Mouse (Mus musculus) forebrain, postnatal 0 days (tissue): ENCODE data around the gene Ppp1r11. TPM values are rescaled to one million over a fixed set of nuclear protein-coding genes. Genes with fewer than 3 reads are reported as not detected.

Experiments used
- ATAC-seq: fragments of 200-750 bp; cut with Nextera tagmentation; 2 replicates; pipeline ENCODE4 v1.8.0; 2017; ENCODE audit warnings: mild to moderate bottlenecking, moderate library complexity
- DNase-seq: peaks from one replicate; pipeline ENCODE4 v3.0.0-alpha.2; 2015
- H3K27ac ChIP-seq: fragments of 300-500 bp; sonication (generic); 2 replicates; pipeline ENCODE4 v1.5.1; 2014; ENCODE audit warnings: low read depth, mild to moderate bottlenecking, antibody characterized with exemption, low read length, moderate library complexity, mixed read lengths
- H3K27me3 ChIP-seq: fragments of 300-500 bp; sonication (generic); 2 replicates; pipeline ENCODE4 v1.6.1; 2014; ENCODE audit warnings: mild to moderate bottlenecking, low read length, mixed read lengths; ENCODE audit not compliant: insufficient read depth
- H3K36me3 ChIP-seq: fragments of 300-500 bp; sonication (generic); 2 replicates; pipeline ENCODE4 v1.6.1; 2014; ENCODE audit warnings: mild to moderate bottlenecking, moderate library complexity; ENCODE audit not compliant: insufficient read depth
- H3K4me1 ChIP-seq: fragments of 300-500 bp; sonication (generic); 2 replicates; pipeline ENCODE4 v1.6.1; 2014; ENCODE audit warnings: antibody characterized with exemption; ENCODE audit not compliant: insufficient read depth
- H3K4me2 ChIP-seq: fragments of 300-500 bp; sonication (generic); 2 replicates; pipeline ENCODE4 v1.6.1; 2014; ENCODE audit warnings: low read depth, mild to moderate bottlenecking, moderate library complexity
- H3K4me3 ChIP-seq: fragments of 300-500 bp; sonication (generic); 2 replicates; pipeline ENCODE4 v1.5.1; 2014; ENCODE audit warnings: low read depth, low read length, mixed read lengths
- H3K9ac ChIP-seq: fragments of 300-500 bp; sonication (generic); 2 replicates; pipeline ENCODE4 v1.6.1; 2014; ENCODE audit warnings: mild to moderate bottlenecking
- H3K9me3 ChIP-seq: fragments of 300-500 bp; sonication (generic); 2 replicates; pipeline ENCODE4 v1.6.1; 2016; ENCODE audit warnings: low read length
- CTCF ChIP-seq: sonication (generic); IDR thresholded peaks from 2 replicates; pipeline ENCODE4 v1.5.1; 2016; ENCODE audit warnings: antibody characterized with exemption, control low read depth, low read depth
- whole genome bisulfite sequencing: fragments of 180-500 bp; shearing (Covaris S2); extraction: QIAGEN DNeasy Blood & Tissue Kit; methylation state at CpG from one replicate; pipeline ENCODE4 v1.1.7; 2014; 5-methylcytosine and 5-hydroxymethylcytosine counted together
- polyA plus RNA-seq: library from polyadenylated mRNA; unstranded; fragments of >200 nt; fragmentation: Nextera tagmentation; extraction: Ambion mirVana; gene quantifications from 2 replicates; pipeline ENCODE4 v1.2.1, GENCODE M21; 2015
- total RNA-seq: library from RNA; depleted of rRNA; stranded (reverse); fragments of >200 nt; gene quantifications from 2 replicates; pipeline ENCODE4 v1.2.3, GENCODE M21; 2014

The Ppp1r11 gene
- total and polyA plus RNA-seq, 2 experiments from 2014 or later = 72.3 to 157 TPM

DNA sequence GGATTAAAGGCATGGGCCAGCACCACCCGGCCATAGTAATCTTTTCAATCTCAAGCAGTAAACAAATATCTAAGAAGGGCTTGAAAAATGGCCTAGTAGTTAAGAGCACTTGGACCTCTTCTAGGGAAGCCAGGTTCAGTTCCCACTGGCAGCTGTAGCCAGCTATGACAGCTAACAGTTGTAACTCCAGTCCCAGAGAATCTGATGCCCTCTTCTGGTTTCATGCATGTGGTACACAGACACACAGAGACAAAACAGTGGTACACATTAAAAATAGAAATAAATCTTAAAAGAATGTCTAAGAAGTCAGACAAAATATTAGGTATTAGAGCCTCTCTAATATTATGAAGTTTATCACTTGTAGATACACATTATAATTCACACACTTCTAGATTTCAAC, 9.6 kb upstream of the Ppp1r11 start:
- no peak overlapping the region for H3K4me2 ChIP-seq
- no peaks in the 10 kb centered on the region for H3K27me3 ChIP-seq
- no peak for TF ChIP-seq CTCF
- H3K36me3 ChIP-seq = no peaks in the 10 kb centered on the region
- no peak for DNase-seq
- H3K9me3 ChIP-seq = no peaks in the 10 kb centered on the region
- peaks cover 10% of the 10 kb centered on the region for H3K4me1 ChIP-seq
- no peak for ATAC-seq
- no peak overlapping the region for H3K9ac ChIP-seq
- WGBS = 84% methylated on average over 1 of the region's 1 CpGs
- no peak overlapping the region for H3K4me3 ChIP-seq
- no peak overlapping the region for H3K27ac ChIP-seq

DNA sequence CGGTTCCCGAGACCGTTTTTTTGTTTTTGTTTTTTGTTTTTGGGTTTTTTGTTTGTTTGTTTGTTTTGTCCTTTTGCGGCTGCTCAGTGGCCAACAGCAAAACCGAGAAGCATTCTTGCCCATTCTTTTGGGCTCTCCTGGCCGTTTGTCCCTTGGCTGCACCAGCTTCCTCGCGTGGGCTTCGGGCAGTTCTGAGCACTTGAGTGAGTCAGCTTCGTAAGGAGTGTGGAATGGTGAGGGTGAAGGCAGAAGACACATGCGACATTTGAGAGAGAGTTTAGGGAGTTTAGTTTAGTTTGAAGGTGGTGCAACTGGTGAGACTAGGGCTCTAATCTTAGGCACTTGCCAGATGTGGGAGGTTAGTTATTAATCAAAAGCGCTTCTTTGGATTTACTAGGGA, 7.3 kb upstream of the Ppp1r11 start:
- H3K4me2 ChIP-seq = peak overlapping the region; percentile 70
- no peaks in the 10 kb centered on the region for H3K9me3 ChIP-seq
- TF ChIP-seq CTCF = no peak
- H3K36me3 ChIP-seq = peaks cover 6% of the 10 kb centered on the region; the same call in 1 of the 2 replicates
- H3K9ac ChIP-seq = peak overlapping the region; percentile 50
- 12% methylated on average over 12 of the region's 12 CpGs for WGBS
- H3K4me1 ChIP-seq = peaks cover 10% of the 10 kb centered on the region
- H3K27me3 ChIP-seq = no peaks in the 10 kb centered on the region
- ATAC-seq (no peak), DNase-seq (no peak)
- H3K4me3 ChIP-seq = peak overlapping the region; percentile 68
- peak overlapping the region; percentile 69; the same call in 1 of the 2 replicates for H3K27ac ChIP-seq

DNA sequence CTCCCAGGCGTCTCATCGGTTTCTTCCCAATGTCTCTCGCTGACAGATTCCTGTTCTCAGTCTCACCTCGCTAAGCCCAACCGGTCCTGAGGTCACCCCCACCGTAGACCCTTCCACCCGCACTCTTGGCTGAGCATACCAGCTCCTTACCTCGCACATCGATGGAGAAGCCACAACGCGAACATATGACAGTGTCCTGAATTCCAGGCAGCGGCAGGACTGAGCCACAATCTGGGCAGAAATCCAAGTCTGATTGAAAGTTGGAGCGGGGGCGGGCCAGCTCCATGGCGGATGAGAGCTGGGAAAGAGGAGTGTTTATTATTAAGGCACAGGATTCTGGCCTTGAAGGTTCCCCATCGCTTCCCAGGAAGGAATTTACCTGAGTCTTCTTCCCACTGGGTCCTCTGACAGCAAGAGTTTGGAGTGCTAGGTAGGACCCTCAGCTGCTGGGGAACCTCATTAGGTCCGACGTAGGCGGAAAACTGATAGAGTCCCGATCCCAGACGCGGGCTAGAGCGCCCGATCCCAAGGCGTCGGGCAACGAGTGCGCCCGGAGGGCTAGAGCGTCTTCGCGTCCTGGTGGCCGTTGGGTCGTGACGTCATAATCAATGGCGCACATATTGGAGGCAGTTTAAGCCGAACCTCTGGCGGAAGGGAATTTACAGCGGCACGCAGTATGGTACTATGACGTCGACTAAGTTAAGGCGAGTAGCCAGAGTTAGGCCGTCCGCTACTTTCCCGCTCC, 6.6 kb upstream of the Ppp1r11 start, which contains the start of the genes Znrd1 and Znrd1as:
Gene Znrd1, minus strand, starts transcription at position 561 of the 745 bp plus-strand sequence.
Gene Znrd1as, plus strand, starts transcription at position 594 of the 745 bp plus-strand sequence.
- Histone ChIP-seq H3K4me1 (peaks cover 10% of the 10 kb centered on the region), H3K27me3 (no peaks in the 10 kb centered on the region), H3K9ac (peak within 1 kb of the TSS; percentile 50), H3K36me3 (peaks cover 6% of the 10 kb centered on the region; the same call in 1 of the 2 replicates), H3K9me3 (no peaks in the 10 kb centered on the region), H3K4me3 (peak within 1 kb of the TSS; percentile 68), H3K4me2 (peak within 1 kb of the TSS; percentile 70), H3K27ac (peak within 1 kb of the TSS; percentile 69)
- ATAC-seq (peak; percentile 99), DNase-seq (peak; percentile 99)
- no peak for TF ChIP-seq CTCF
- WGBS = under 1% methylated on average over 46 of the region's 46 CpGs

DNA sequence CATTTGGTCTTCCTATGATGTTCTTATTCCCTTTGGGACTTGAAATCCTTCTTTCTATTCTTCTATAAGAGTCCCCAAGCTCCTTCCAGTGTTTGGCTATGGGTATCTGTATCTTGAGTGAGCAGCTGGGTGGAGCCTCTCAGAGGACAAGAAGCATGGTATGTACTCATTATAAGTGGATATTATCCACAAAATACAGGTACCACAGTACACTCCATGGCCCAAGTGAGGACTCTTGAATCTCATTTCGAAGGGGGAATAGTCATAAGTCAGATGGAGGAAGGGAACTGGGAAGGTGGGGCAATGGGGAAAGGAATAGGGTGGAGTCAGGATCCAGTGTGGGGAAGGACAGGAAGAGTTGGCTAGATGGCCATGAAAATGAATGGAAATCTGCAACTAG, 1.5 kb upstream of the Ppp1r11 start:
- Histone ChIP-seq H3K4me3 (no peak overlapping the region), H3K9ac (no peak overlapping the region), H3K27me3 (no peaks in the 10 kb centered on the region), H3K4me2 (no peak overlapping the region), H3K9me3 (no peaks in the 10 kb centered on the region), H3K4me1 (peaks cover 12% of the 10 kb centered on the region), H3K27ac (no peak overlapping the region), H3K36me3 (peaks cover 17% of the 10 kb centered on the region)
- TF ChIP-seq CTCF = no peak
- no peak for DNase-seq
- ATAC-seq = no peak
- 92% methylated on average over 1 of the region's 1 CpGs for WGBS

DNA sequence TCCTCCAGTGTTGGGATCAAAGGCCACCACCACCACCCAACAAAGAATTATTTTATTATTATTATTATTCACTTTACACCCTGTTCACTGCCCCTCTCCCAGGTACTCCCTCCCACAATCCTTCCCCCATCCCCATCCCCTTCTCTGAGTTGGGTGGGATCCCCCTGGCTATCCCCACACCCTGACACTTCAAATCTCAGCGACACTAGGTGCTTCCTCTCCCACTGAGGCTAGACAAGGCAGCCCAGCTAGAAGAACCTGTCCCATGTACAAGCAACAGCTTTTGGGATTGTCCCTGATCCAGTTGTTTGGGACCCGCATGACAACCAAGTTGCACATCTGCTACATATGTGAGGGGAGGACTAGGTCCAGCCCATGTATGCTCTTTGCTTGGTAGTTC, 1.1 kb upstream of the Ppp1r11 start:
- TF ChIP-seq CTCF = no peak
- peaks cover 12% of the 10 kb centered on the region for H3K4me1 ChIP-seq
- WGBS = 93% methylated on average over 2 of the region's 2 CpGs
- H3K27me3 ChIP-seq = no peaks in the 10 kb centered on the region
- peaks cover 17% of the 10 kb centered on the region for H3K36me3 ChIP-seq
- no peaks in the 10 kb centered on the region for H3K9me3 ChIP-seq
- no peak overlapping the region for H3K27ac ChIP-seq
- H3K9ac ChIP-seq = no peak overlapping the region
- DNase-seq = no peak
- H3K4me3 ChIP-seq = no peak overlapping the region
- no peak overlapping the region for H3K4me2 ChIP-seq
- no peak for ATAC-seq

DNA sequence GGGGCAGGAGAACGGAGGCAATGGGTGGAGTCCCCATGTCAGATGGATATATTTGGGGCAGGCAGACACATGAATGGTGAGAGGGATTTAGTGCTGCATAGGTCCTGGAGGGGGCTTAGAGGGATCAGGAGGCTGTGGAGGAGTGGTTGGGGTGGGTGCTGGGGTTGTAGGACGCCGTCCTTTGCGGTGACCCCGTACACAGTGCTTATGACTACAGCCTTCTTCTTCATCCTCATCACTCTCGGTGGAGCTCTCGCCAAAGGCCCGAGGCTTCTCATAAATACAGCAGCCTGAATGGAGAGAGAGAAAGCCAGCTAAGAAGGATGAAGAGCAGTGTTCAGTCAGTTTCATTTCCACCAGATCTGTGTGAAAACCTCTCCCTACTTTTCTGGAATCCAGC, 2.3 kb downstream of the Ppp1r11 start:
- DNase-seq (no peak), ATAC-seq (no peak)
- Histone ChIP-seq H3K9me3 (no peaks in the 10 kb centered on the region), H3K4me1 (peaks cover 7% of the 10 kb centered on the region; the same call in 1 of the 2 replicates), H3K4me2 (no peak overlapping the region), H3K27ac (no peak overlapping the region), H3K27me3 (no peaks in the 10 kb centered on the region), H3K4me3 (no peak overlapping the region), H3K36me3 (peaks cover 11% of the 10 kb centered on the region), H3K9ac (no peak overlapping the region)
- WGBS = 95% methylated on average over 8 of the region's 8 CpGs
- no peak for TF ChIP-seq CTCF

DNA sequence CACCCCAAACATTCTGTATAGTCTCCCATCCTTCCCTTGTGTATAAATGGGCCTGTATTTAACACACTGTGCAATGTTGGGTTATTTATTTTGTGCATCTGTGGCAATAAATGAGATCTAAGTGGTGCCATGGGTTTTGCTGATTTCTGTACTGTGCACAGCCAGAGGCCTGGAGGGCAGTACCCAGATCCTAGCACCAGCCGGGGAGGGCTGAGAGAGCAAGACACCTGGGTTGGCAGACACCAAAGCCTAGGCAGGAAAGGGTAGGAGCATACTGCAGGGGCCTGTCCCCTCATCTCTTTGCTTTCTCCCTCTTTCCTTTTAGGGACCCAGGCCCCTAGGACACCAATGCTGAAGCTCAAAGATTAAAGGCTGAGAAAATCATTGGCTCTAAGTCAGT, 3.3 kb downstream of the Ppp1r11 start:
- peaks cover 11% of the 10 kb centered on the region for H3K36me3 ChIP-seq
- no peak for TF ChIP-seq CTCF
- H3K27ac ChIP-seq = no peak overlapping the region
- DNase-seq = no peak
- no peak overlapping the region for H3K4me3 ChIP-seq
- H3K4me2 ChIP-seq = no peak overlapping the region
- H3K9me3 ChIP-seq = no peaks in the 10 kb centered on the region
- peaks cover 7% of the 10 kb centered on the region; the same call in 1 of the 2 replicates for H3K4me1 ChIP-seq
- 100% methylated on average over 1 of the region's 1 CpGs for WGBS
- ATAC-seq = no peak
- H3K9ac ChIP-seq = no peak overlapping the region
- 0 out of 2 replicates have a peak, but pooled peaks cover 4% of the 10 kb centered on the region for H3K27me3 ChIP-seq
